Mouse (Mus musculus) hindbrain, embryonic 15.5 days (tissue): ENCODE measurements around the gene Wdr43. TPM values are rescaled to one million over a fixed set of nuclear protein-coding genes. Genes with fewer than 3 reads are reported as not detected.
A peak's percentile ranks its signal among the peaks of the same experiment; 100 is the strongest.

ENCODE experiments used
- ATAC-seq: fragments of 200-750 bp; cut with Nextera tagmentation; 2 replicates; pipeline ENCODE4 v1.8.0; 2017; ENCODE audit warnings: low read depth, moderate number of reproducible peaks, moderate TSS enrichment; ENCODE audit not compliant: low FRiP score
- H3K27ac ChIP-seq: fragments of 300-500 bp; sonication (generic); replicated peaks from 2 replicates; pipeline ENCODE4 v1.5.1; 2015; ENCODE audit warnings: mild to moderate bottlenecking, inconsistent platforms
- H3K27me3 ChIP-seq: fragments of 300-500 bp; sonication (generic); 2 replicates; pipeline ENCODE4 v1.6.1; 2015; ENCODE audit warnings: control low read depth, inconsistent platforms
- H3K36me3 ChIP-seq: fragments of 300-500 bp; sonication (generic); 2 replicates; pipeline ENCODE4 v1.6.1; 2015; ENCODE audit warnings: control low read depth, inconsistent platforms
- H3K4me1 ChIP-seq: fragments of 300-500 bp; sonication (generic); replicated peaks from 2 replicates; pipeline ENCODE4 v1.6.1; 2015; ENCODE audit warnings: control low read depth, inconsistent platforms
- H3K4me2 ChIP-seq: fragments of 300-500 bp; sonication (generic); 2 replicates; pipeline ENCODE4 v1.6.1; 2015; ENCODE audit warnings: moderate library complexity, mild to moderate bottlenecking, inconsistent platforms
- H3K4me3 ChIP-seq: fragments of 300-500 bp; sonication (generic); 2 replicates; pipeline ENCODE4 v1.5.1; 2015; ENCODE audit warnings: mild to moderate bottlenecking, inconsistent platforms
- H3K9ac ChIP-seq: fragments of 300-500 bp; sonication (generic); 2 replicates; pipeline ENCODE4 v1.6.1; 2015; ENCODE audit warnings: inconsistent platforms
- H3K9me3 ChIP-seq: fragments of 300-500 bp; sonication (generic); 2 replicates; pipeline ENCODE4 v1.6.1; 2016; ENCODE audit warnings: control low read depth, inconsistent platforms
- WGBS: fragments of 180-500 bp; shearing (Covaris S2); methylation state at CpG from one replicate; pipeline ENCODE4 v1.1.7; 2015; 5-methylcytosine and 5-hydroxymethylcytosine counted together
- polyA plus RNA-seq: library from polyadenylated mRNA; unstranded; fragments of >200 nt; fragmentation: Nextera tagmentation; extraction: Ambion mirVana; gene quantifications from 2 replicates; pipeline ENCODE4 v1.2.1, GENCODE M21; 2015

Wdr43 gene
- polyA plus RNA-seq, 1 experiment from 2014 or later, result 45.4 TPM

DNA sequence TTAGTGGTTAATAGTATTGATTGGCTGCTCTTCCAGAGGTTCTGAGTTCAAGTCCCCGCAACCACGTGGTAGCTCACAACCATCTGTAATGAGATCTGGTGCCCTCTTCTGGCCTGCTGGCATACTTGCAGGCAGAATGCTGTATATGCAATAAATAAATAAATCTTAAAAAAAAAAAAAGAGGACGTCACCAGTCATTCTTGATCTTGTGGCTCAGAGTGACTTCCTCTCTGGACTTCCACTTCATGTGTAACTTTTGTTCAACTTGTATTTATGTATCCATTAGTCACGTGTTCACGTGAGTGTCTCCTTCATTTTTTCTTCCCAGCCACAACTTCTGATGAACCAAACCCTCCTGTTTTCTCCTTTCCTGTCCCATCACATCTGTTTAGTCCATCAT is 53.8 kb downstream of the Wdr43 start:
- Histone ChIP-seq H3K4me1 (peaks cover 3% of the 10 kb centered on the region), H3K9me3 (no peaks in the 10 kb centered on the region), H3K9ac (no peak overlapping the region), H3K27ac (no peak overlapping the region), H3K36me3 (no peaks in the 10 kb centered on the region), H3K4me3 (no peak overlapping the region), H3K27me3 (no peaks in the 10 kb centered on the region), H3K4me2 (no peak overlapping the region)
- 86% methylated on average over 5 of the region's 5 CpGs for WGBS
- no peak for ATAC-seq

DNA sequence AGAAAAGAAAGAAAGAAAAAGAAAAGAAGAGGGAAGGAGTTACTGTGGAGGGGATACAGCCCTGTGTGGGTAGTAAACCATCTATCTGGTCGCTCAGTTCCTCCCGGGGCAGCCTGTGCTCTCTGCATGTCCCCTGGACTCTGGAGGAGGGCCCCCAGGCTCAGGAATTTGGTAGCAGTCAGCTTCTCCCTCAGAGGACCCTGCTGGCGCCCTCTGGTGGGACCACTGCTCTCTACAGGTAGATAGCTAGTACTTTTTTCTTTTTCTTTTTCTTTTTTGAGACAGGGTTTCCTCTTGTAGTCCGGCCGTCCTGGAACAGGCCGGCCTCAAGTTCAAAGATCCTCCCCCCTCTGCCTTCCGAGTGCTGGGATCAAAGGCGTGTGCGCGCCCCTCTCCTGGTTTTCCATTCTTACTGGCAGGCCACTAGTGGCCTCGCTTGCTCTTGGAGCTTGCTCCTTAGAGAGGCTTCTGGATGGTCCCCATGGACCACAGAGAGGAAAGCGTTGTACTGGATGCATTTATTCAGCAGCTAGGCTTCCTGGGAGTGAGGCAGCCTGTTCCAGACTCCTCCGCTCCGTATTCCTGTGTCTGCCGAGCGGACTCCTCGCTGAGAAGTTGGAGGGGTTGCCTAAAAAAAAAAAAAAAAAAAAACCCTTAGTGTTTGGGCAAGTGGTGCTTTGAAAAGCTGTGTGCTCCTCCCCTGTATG is 56.3 kb downstream of the Wdr43 start:
- H3K36me3 ChIP-seq, result no peaks in the 10 kb centered on the region
- H3K9ac ChIP-seq, result no peak overlapping the region
- no peak for ATAC-seq
- H3K4me3 ChIP-seq, result no peak overlapping the region
- H3K27me3 ChIP-seq, result no peaks in the 10 kb centered on the region
- WGBS, result 47% methylated on average over 17 of the region's 17 CpGs
- H3K27ac ChIP-seq, result no peak overlapping the region
- H3K9me3 ChIP-seq, result no peaks in the 10 kb centered on the region
- no peak overlapping the region for H3K4me2 ChIP-seq
- peaks cover 3% of the 10 kb centered on the region for H3K4me1 ChIP-seq

DNA sequence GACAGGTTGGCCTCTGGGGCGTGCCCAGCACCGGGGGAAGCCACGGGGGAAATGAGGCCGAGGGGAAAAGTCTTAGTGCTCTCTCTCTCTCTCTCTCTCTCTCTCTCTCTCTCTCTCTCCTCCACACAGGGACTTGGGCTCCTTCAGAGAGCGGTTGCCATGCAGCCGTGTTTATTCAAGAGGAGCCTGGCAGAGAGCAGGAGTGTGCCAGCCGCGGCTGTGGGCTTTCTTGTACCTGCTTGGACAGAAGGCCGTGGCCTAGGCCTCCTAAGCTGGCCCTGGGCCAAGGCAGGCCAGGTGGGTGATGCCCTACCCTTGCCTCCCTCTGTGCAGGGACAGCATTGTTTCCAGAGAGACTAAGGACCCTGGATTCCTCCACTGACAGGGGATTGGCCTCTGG is 57.4 kb downstream of the Wdr43 start, which contains the start of gene Togaram2:
Gene Togaram2, plus strand, starts transcription at position 170 of the 400 bp plus-strand sequence.
- 49% methylated on average over 9 of the region's 9 CpGs for WGBS
- Histone ChIP-seq H3K9ac (no peak within 1 kb of the TSS), H3K4me1 (peaks cover 3% of the 10 kb centered on the region), H3K4me3 (no peak within 1 kb of the TSS), H3K4me2 (no peak within 1 kb of the TSS), H3K27ac (no peak within 1 kb of the TSS), H3K9me3 (no peaks in the 10 kb centered on the region), H3K27me3 (no peaks in the 10 kb centered on the region), H3K36me3 (no peaks in the 10 kb centered on the region)
- ATAC-seq, result peak; percentile 69; the same call in 1 of the 2 replicates

DNA sequence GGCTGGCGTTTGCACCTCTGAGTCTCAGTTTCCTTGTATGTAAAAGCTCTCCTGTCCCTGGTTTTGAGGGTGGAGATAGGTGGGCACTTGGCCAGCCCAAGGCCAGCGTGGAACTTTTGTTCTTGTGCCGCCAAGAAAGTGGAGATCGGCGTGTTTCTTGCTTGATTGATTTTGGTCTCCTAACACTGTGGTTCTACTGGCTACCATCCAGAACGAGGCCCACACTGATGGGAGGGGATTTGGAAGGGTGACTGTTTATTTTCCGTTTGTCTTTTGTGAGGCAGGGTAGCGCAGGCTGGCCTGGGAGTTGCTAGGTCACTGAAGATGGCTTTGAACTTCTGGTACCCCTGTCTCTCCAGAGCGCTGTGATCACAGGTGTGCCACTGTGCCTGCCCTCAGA is 58.2 kb downstream of the Wdr43 start:
- no peak overlapping the region for H3K4me3 ChIP-seq
- ATAC-seq, result no peak
- H3K36me3 ChIP-seq, result no peaks in the 10 kb centered on the region
- no peaks in the 10 kb centered on the region for H3K9me3 ChIP-seq
- 47% methylated on average over 9 of the region's 9 CpGs for WGBS
- H3K27ac ChIP-seq, result no peak overlapping the region
- H3K4me1 ChIP-seq, result peaks cover 3% of the 10 kb centered on the region
- no peak overlapping the region for H3K4me2 ChIP-seq
- no peak overlapping the region for H3K9ac ChIP-seq
- H3K27me3 ChIP-seq, result no peaks in the 10 kb centered on the region

DNA sequence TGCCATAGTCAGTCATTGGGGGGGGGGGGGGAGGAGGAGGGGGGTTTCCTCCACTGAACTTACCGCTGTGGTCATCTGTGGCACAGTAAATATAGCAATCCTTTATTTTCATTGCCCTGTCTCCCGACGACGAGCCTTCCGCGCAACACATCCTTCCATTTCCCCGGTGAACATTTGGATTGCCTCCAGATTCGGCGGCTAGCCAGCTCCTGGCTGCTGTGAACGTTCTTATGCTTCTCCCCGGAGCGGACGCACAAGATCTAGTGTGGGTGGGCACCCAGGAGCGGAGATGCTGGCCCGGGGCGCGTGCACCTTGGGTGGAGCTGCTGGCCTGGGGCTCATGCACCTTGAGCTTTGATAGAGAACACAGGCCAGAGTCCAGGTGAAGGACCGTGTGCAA is 59.2 kb downstream of the Wdr43 start:
- no peak overlapping the region for H3K4me3 ChIP-seq
- H3K27me3 ChIP-seq, result no peaks in the 10 kb centered on the region
- WGBS, result 69% methylated on average over 18 of the region's 18 CpGs
- H3K9ac ChIP-seq, result no peak overlapping the region
- no peaks in the 10 kb centered on the region for H3K36me3 ChIP-seq
- H3K27ac ChIP-seq, result no peak overlapping the region
- peaks cover 3% of the 10 kb centered on the region for H3K4me1 ChIP-seq
- no peaks in the 10 kb centered on the region for H3K9me3 ChIP-seq
- H3K4me2 ChIP-seq, result no peak overlapping the region
- no peak for ATAC-seq

DNA sequence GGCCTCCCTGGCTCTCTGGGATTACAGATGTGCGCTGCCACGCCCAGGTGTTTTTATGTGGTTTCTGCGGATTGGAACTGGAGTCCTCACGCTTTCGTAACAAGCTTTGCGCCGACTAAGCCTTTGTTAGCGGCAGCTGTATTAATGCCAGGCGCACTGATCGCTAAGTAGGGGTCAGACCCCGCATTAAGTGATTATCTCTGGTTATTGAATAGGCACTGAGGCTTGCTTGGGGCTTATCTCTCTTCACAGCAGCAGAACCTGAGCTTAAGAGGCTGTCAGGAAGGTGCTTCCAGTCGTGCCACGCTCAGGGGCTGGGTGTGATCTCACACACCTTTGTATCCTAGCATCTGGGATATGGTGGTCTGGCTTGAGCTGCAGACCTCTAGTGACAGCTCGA is 66.0 kb downstream of the Wdr43 start:
- WGBS, result 89% methylated on average over 14 of the region's 14 CpGs
- Histone ChIP-seq H3K36me3 (no peaks in the 10 kb centered on the region), H3K27me3 (no peaks in the 10 kb centered on the region), H3K27ac (no peak overlapping the region), H3K4me3 (no peak overlapping the region), H3K9ac (no peak overlapping the region), H3K4me2 (no peak overlapping the region), H3K4me1 (no peaks in the 10 kb centered on the region), H3K9me3 (no peaks in the 10 kb centered on the region)
- no peak for ATAC-seq

DNA sequence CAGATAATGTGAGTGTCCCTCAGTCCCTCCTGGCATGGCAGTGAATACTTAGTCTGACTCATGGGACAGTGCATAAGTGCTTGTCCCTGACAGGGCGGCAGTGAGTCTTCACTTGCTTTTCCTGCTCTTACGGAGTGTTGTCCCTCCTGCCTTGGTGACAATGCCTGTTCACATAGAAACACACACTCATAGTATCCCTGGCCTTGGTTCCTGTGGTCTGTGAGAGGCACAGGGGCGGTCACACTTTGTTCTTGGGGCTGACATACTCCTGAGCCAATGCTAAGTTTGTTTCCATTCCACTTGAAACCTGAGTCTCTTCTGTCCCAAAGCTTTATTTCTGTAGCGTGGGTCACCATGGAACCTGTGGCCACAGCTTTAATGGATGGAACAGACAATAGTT is 66.7 kb downstream of the Wdr43 start:
- ATAC-seq, result no peak
- no peak overlapping the region for H3K27ac ChIP-seq
- WGBS, result 91% methylated on average over 4 of the region's 4 CpGs
- no peak overlapping the region for H3K4me2 ChIP-seq
- no peaks in the 10 kb centered on the region for H3K9me3 ChIP-seq
- H3K27me3 ChIP-seq, result no peaks in the 10 kb centered on the region
- no peaks in the 10 kb centered on the region for H3K4me1 ChIP-seq
- H3K36me3 ChIP-seq, result no peaks in the 10 kb centered on the region
- H3K9ac ChIP-seq, result no peak overlapping the region
- H3K4me3 ChIP-seq, result no peak overlapping the region

DNA sequence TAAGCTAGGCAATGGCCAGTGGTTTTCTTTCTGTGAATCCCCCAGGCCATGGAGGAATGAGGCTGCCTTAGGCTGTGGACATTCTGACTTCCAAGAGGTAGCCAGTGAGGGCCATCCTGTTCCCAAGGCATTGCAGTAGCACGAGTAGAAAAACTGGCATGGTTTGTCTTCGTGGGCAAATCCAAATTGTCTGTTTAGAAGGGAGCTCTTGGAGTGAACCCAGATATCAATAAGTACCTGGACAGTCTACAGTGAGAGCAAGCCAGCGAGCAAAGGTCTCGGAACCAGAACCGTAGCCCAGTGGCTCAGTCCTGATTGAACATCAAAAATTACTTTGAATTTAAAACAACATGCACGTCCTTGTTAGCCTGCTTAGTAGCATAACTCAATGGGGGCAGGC is 67.6 kb downstream of the Wdr43 start:
- no peak overlapping the region for H3K4me2 ChIP-seq
- H3K27ac ChIP-seq, result no peak overlapping the region
- 90% methylated on average over 6 of the region's 6 CpGs for WGBS
- no peaks in the 10 kb centered on the region for H3K4me1 ChIP-seq
- H3K9me3 ChIP-seq, result no peaks in the 10 kb centered on the region
- H3K9ac ChIP-seq, result no peak overlapping the region
- ATAC-seq, result no peak
- H3K36me3 ChIP-seq, result no peaks in the 10 kb centered on the region
- no peaks in the 10 kb centered on the region for H3K27me3 ChIP-seq
- no peak overlapping the region for H3K4me3 ChIP-seq

DNA sequence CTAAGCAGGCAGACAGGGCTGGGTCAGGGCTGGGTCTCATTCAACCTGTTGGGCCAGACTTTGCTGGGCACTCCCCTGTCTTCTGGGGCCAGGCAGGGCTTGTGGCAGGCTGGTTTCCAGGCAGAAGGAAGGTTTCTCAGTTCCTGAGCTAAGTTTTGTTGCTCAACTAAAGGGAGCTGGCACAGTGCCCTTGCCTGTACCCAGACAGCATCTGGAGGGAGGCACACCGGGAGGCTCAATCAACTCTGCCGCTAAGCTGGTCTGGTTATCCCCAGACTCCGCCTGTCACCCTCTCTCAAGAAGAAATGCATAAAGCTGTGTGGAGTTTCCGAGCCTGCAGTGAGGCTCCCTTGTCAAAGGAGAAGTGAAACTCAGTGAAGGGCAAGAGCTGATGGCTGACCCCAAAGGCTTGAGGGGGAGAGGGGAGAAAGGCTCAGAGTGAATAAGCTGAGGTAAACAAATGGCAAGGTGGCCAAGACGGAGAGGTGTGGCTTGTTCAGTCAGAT is 68.5 kb downstream of the Wdr43 start:
- Histone ChIP-seq H3K9me3 (no peaks in the 10 kb centered on the region), H3K4me3 (no peak overlapping the region), H3K4me2 (no peak overlapping the region), H3K4me1 (no peaks in the 10 kb centered on the region), H3K9ac (no peak overlapping the region), H3K36me3 (no peaks in the 10 kb centered on the region), H3K27ac (no peak overlapping the region), H3K27me3 (no peaks in the 10 kb centered on the region)
- 52% methylated on average over 5 of the region's 5 CpGs for WGBS
- ATAC-seq, result no peak

DNA sequence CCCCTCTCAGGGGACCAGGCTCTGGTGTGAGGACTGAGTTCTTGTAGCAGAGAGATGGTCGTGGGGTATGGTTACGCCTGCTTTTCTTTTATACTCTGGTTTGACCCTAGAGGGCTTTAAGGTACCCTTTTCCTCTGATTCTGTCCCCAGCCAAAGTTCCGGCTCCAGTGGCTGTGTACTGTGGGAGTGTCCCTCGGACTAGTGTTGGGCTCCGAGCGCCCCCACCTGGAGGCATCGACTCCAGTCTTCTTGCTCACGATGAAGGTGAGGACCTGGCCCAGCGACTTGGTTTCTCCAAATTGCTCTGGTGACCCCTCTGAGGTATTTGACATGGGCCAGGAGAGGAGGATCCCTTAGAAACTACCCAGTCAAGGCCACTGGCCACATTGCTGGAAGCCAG is 71.7 kb downstream of the Wdr43 start:
- Histone ChIP-seq H3K9me3 (no peaks in the 10 kb centered on the region), H3K27ac (no peak overlapping the region), H3K4me1 (peaks cover 7% of the 10 kb centered on the region), H3K9ac (no peak overlapping the region), H3K4me2 (no peak overlapping the region), H3K36me3 (no peaks in the 10 kb centered on the region), H3K27me3 (no peaks in the 10 kb centered on the region), H3K4me3 (no peak overlapping the region)
- 69% methylated on average over 9 of the region's 9 CpGs for WGBS
- ATAC-seq, result no peak

DNA sequence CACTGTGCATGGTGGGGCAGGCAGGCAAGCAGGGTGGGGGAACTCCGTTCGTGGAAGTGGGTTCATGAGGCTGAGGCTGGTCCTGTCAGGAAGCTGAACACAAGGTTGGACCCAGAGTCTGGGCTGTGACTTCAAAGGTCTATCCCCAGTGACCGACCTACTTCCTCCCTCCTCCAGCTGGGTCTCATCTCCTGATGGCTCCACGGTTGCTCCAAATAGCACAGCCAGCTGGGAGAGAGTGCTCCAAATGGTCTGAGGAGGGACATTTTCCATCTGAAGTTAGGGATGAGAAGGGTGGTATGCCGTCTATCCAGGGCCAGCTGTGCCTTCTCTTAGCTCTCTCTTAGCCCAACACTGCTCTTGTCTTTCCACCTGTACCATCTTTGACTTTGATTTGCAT is 74.2 kb downstream of the Wdr43 start:
- Histone ChIP-seq H3K4me3 (no peak overlapping the region), H3K27me3 (no peaks in the 10 kb centered on the region), H3K9me3 (no peaks in the 10 kb centered on the region), H3K27ac (no peak overlapping the region), H3K36me3 (no peaks in the 10 kb centered on the region), H3K9ac (no peak overlapping the region), H3K4me2 (no peak overlapping the region), H3K4me1 (peaks cover 13% of the 10 kb centered on the region)
- ATAC-seq, result no peak
- WGBS, result 85% methylated on average over 5 of the region's 5 CpGs

DNA sequence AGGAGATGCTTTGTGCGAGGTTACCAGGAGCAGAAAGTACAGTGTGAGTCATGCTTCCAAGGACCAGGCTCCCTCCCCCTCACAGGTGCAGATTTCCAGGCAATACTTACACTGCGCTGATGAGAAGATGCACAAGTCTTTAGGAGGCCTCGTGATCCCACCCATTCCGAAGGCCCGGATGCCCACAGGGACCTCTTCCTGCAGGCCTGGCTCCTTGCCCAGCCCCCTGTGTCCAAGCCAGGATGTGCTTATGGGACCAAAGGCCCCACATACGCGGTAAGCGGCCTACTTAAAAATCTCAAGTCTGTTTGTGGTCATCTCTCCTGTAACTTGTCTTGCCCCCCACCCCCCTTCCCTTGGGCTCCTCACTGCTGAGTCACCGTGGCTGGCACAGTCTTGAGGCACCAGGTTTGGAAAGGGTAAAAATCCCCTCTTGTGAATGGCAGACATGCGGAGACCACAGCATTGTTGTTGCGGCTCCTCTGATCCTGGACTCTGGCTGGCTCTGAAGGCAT is 75.7 kb downstream of the Wdr43 start:
- Histone ChIP-seq H3K4me2 (no peak overlapping the region), H3K36me3 (no peaks in the 10 kb centered on the region), H3K27me3 (no peaks in the 10 kb centered on the region), H3K9me3 (no peaks in the 10 kb centered on the region), H3K4me1 (peaks cover 17% of the 10 kb centered on the region), H3K4me3 (no peak overlapping the region), H3K9ac (no peak overlapping the region), H3K27ac (no peak overlapping the region)
- no peak for ATAC-seq
- 59% methylated on average over 11 of the region's 11 CpGs for WGBS

DNA sequence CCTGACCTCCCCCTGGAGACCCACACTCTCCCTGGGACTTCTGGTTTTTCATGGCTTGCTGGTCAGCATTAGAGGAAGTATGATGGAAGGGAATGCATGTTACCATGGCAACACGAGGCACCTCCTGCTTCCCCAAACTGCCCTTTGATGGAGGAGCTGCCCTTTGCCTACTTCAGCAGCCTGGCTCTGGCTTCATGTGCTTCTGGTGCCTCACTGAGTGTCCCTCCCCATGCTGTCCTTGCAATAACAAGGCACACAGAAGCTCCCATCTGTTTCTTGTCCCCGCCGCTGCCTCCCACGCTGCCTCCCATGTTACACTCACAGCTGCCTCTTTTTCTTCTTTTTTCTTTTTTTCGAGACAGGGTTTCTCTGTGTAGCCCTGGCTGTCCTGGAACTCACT is 77.6 kb downstream of the Wdr43 start:
- Histone ChIP-seq H3K27me3 (no peaks in the 10 kb centered on the region), H3K9ac (no peak overlapping the region), H3K27ac (no peak overlapping the region), H3K4me3 (no peak overlapping the region), H3K4me2 (no peak overlapping the region), H3K4me1 (peaks cover 17% of the 10 kb centered on the region), H3K9me3 (no peaks in the 10 kb centered on the region), H3K36me3 (no peaks in the 10 kb centered on the region)
- WGBS, result 27% methylated on average over 5 of the region's 5 CpGs
- no peak for ATAC-seq
